ENCODE assay signal across 9 mouse cellular contexts in the genomic region with DNA sequence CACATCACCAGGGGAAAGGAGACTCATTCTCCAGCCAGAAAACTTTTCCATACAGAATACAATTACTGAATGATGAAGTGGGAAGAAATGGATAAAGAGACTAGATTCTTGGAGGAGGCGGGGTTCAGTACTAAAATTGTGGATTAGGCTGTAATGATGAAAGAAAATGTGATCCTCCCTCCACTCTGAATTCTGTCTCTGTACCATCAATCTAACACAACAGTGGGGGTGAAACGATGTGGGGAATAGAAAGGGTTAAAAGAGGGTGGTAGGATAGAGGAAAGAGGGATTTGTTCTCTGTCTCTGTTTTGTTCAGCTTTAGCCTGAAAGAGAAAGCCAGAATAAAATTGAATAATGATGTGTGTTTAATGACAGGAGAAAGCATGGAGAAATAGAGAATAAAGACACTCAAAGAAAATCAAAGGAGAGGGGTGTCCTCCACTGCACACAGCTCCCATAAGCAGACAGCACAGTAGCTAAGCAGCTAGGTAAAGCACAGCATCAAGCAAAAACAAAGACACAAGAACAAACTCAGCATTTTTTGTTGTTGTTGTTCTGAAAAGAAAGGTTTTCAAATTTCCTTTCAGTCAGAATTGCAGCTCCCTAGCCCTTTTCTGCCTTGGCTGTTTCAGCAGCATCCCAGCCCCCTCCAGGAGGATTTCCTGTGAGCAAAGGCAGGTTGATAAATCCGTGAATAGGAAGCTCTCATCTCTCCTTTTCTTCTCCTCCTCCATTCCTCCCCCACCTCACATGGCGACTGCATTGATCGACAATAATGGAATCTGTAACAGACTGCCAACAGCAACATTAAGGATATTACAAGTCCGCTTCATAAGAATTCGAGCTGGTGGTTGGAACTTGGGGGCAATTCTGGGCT.
DNase-seq lines count a peak whose midpoint lies in the region; ATAC-seq and TF ChIP-seq lines count a peak whose summit lies in the region.
"Had no signal": no experiment of that assay in that cellular context is flagged by ENCODE, and none has a peak within 500 bp of the region (broad histone marks: within the 10 kb centered on the region; RNA-seq: fewer than 3 reads in every experiment).

No protein-coding gene starts in this region.

- no peaks in the 10 kb centered on the region for H3K27me3 ChIP-seq in neural tube, embryonic 11.5 days (ENCODE audit: control insufficient read depth, insufficient read depth, low read length)
- no peaks in the 10 kb centered on the region for H3K27me3 ChIP-seq in hindbrain, embryonic 13.5 days

- peak overlapping the region; percentile 49 for H3K9ac ChIP-seq in neural tube, embryonic 11.5 days (ENCODE audit: low read length)
- H3K9ac ChIP-seq in hindbrain, embryonic 13.5 days = peak overlapping the region; percentile 76

- no peak for TF ChIP-seq POLR2A in olfactory bulb, adult 2 months (IDR thresholded peaks at IDR 0.05; ENCODE audit: insufficient read depth, low read depth, low read length)

- H3K36me3 ChIP-seq in neural tube, embryonic 11.5 days (ENCODE audit: control insufficient read depth, insufficient read depth, low read length) = no peaks in the 10 kb centered on the region
- H3K36me3 ChIP-seq in hindbrain, embryonic 13.5 days = no peaks in the 10 kb centered on the region

- peak; percentile 47 for ATAC-seq in frontal cortex, adult (ENCODE audit: low TSS enrichment)
- ATAC-seq in neural tube, embryonic 11.5 days (ENCODE audit: insufficient read depth, low FRiP score, low TSS enrichment) = no peak
- peak; percentile 81 for ATAC-seq in hindbrain, embryonic 13.5 days (ENCODE audit: low FRiP score)

- no peak for DNase-seq in frontal cortex, postnatal 14 days (ENCODE audit: low spot score in 2 of 2)
- DNase-seq in neural tube, embryonic 11.5 days (ENCODE audit: low spot score) = peak; percentile 51
- DNase-seq in neural tube, embryonic 10.5 days (ENCODE audit: extremely low spot score, low spot score) = no peak
- no peak for DNase-seq in cerebellum, postnatal 36 days
- DNase-seq in kidney, adult 18-20 months = no peak

- peak overlapping the region; percentile 34 for H3K4me2 ChIP-seq in neural tube, embryonic 11.5 days (ENCODE audit: low read depth)
- peak overlapping the region; percentile 58 for H3K4me2 ChIP-seq in hindbrain, embryonic 13.5 days
- H3K4me2 ChIP-seq: liver, embryonic 11.5 days had no signal

- WGBS in neural tube, embryonic 11.5 days = 41% methylated on average over 7 of the region's 7 CpGs
- 19% methylated on average over 7 of the region's 7 CpGs for WGBS in hindbrain, embryonic 13.5 days
- WGBS in olfactory bulb, adult 2 months = 18% methylated on average over 7 of the region's 7 CpGs

- no peaks in the 10 kb centered on the region for H3K9me3 ChIP-seq in neural tube, embryonic 11.5 days (ENCODE audit: control insufficient read depth, low read length)
- no peaks in the 10 kb centered on the region for H3K9me3 ChIP-seq in hindbrain, embryonic 13.5 days

- peaks cover 11% of the 10 kb centered on the region for H3K4me1 ChIP-seq in neural tube, embryonic 11.5 days (ENCODE audit: control insufficient read depth, insufficient read depth, low read length)
- H3K4me1 ChIP-seq in hindbrain, embryonic 13.5 days (replicated peaks) = peaks cover 13% of the 10 kb centered on the region; the same call in 1 of the 2 replicates
- H3K4me1 ChIP-seq in olfactory bulb, adult 2 months (ENCODE audit: control insufficient read depth, insufficient read depth, low read length) = 0 out of 2 replicates have a peak, but pooled peaks cover 2% of the 10 kb centered on the region

- peak overlapping the region; percentile 16 for H3K4me3 ChIP-seq in neural tube, embryonic 11.5 days (ENCODE audit: low read depth, low read length)
- H3K4me3 ChIP-seq in hindbrain, embryonic 13.5 days = peak overlapping the region; percentile 45
- H3K4me3 ChIP-seq in olfactory bulb, adult 2 months (ENCODE audit: insufficient read depth, low read depth, low read length) = peak overlapping the region; percentile 5; the same call in 1 of the 2 replicates

- TF ChIP-seq CTCF in olfactory bulb, adult 2 months (IDR thresholded peaks at IDR 0.05; ENCODE audit: insufficient read depth, low read depth, low read length) = no peak

- peak overlapping the region; percentile 83 for H3K27ac ChIP-seq in neural tube, embryonic 11.5 days (ENCODE audit: low read depth, low read length)
- peak overlapping the region; percentile 95 for H3K27ac ChIP-seq in hindbrain, embryonic 13.5 days
- peak overlapping the region; percentile 71 for H3K27ac ChIP-seq in olfactory bulb, adult 2 months (ENCODE audit: insufficient read depth, low read depth, low read length)
